Mouse (Mus musculus): ENCODE measurements around the gene AY074887. TPM values are rescaled to one million over a fixed set of nuclear protein-coding genes. Genes with fewer than 3 reads are reported as not detected.

The AY074887 gene
- polyA plus RNA-seq (2017; shearing (Covaris generic)) = 0.97 TPM

DNA sequence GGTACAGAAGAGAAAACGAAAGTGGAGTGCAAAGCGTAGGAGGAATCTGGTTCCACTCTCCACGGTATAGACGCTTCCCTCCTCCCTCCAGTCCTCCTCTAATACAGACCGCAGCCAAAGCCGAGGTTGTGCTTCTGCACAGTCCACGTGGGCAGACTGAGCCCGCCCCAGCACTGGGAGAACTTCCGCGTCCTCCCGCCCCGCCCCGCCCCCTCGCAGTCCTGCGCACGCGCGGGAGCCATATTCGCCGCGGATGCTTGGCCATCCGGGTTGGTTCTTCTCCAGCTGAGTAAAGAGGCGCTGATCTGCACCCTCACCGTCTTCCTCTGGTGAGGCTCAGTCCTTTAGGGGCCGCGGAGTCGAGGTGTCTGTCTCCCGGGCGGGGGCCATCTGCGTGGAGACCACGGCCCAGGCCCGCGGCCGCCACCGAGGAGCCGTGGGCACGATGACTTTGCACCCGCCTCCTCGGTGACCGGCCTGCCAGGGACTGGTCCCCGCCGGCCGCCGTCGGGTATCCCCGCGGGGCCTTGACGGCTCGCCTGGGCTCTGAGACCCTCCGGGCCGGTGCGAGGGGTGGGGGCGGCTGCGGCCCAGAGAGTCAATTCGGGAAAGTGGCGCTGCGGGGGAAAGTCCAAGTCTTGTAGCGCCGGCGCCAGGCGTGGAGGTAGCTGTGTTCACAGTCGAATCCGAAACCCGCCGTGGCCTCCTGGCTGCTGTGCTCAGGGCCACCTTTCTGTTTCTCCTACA lies at the start of gene AY074887, which contains the start of gene Psma4:
Gene AY074887, minus strand, starts transcription at position 424 of the 747 bp plus-strand sequence.
Gene Psma4, plus strand, starts transcription at position 216 of the 747 bp plus-strand sequence.

DNA sequence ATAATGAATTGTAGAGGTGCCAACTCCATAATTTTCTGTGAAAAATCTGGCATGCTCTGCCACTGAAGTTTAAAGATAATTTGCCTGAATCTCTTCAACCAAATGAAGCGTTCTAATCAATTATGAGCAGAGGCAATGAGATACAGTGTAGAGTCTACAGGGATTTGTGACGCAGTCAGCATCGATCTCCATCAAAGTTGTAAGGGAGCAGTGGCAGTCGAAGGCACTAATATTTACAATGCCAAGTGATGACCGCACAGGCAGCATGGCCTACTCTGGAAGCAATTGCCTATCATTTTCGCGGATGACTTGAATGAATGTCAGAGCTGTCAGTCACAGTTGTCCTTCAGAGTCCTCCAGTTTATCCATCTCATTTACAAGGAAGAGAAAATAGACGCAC lies 29.9 kb upstream of the AY074887 start, which contains the start of gene Chrna5:
Gene Chrna5, plus strand, starts transcription at position 207 of the 400 bp plus-strand sequence.

DNA sequence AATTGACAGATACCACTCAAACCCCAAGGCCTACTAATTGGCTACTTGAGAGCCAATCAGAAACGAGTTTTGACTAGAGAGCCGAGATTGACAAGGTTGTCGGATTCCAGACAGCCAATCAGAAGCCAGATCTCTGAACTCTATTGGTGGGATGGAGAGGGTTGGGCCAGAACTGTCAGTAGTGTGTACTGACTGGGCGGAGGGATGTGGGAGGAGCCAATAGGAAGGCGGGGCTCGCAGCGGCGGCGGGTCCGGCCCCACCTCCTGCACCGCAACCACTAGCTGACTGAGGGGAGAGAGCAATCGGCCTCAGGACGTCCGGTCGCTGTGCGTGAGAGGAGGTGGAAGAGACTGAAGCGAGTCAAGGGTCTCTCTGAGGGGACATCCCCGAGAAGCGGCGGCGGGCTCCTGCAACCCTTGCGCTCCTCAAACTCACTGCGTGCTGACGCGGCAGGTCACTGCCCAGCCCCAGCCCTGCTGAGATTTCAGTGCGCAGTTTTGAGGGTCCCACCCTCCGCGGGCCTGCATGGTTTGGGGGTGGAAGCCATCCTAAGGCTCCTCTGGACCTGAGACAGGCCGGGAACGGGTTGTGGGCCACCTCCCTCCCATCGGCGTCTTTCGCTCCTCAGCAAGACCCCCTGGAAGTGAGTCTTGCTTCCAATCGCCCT lies 33.7 kb downstream of the AY074887 start, which contains the start of gene Hykk:
Gene Hykk, plus strand, starts transcription at position 274 of the 668 bp plus-strand sequence.

Other genes with a start within 250 kb of the AY074887 start
- gene Wdr61, start 216.5 kb downstream of the AY074887 start, polyA plus RNA-seq (2017; shearing (Covaris generic)) = 56.8 TPM
- not detected for gene Crabp1, start 186.2 kb downstream of the AY074887 start, polyA plus RNA-seq (2017; shearing (Covaris generic))
- gene Ireb2, start 87.2 kb downstream of the AY074887 start, polyA plus RNA-seq (2017; shearing (Covaris generic)) = 20.6 TPM
- 0.61 TPM for gene Hykk, start 33.7 kb downstream of the AY074887 start, polyA plus RNA-seq (2017; shearing (Covaris generic))
- 118 TPM for gene Psma4, start 208 bp downstream of the AY074887 start, polyA plus RNA-seq (2017; shearing (Covaris generic))
- 0.19 TPM for gene Chrna5, start 29.9 kb upstream of the AY074887 start, polyA plus RNA-seq (2017; shearing (Covaris generic))
- gene Chrna3, start 75.6 kb upstream of the AY074887 start, polyA plus RNA-seq (2017; shearing (Covaris generic)) = not detected
- not detected for gene Chrnb4, start 97.8 kb upstream of the AY074887 start, polyA plus RNA-seq (2017; shearing (Covaris generic))
- 52.2 TPM for gene Ube2q2, start 197.9 kb upstream of the AY074887 start, polyA plus RNA-seq (2017; shearing (Covaris generic))